Mouse (Mus musculus) CH12.LX (cell line): ENCODE results near the gene Thsd1. TPM values are rescaled to one million over a fixed set of nuclear protein-coding genes. Genes with fewer than 3 reads are reported as not detected.

Source experiments
- DNase-seq: peaks from one replicate; pipeline ENCODE4 v3.0.0-alpha.2; 2013; ENCODE audit errors: extremely low read depth
- H3K27ac ChIP-seq: 2 replicates; pipeline ENCODE4 v1.5.1; 2012; ENCODE audit warnings: low read depth, mild to moderate bottlenecking, control low read depth, moderate library complexity; ENCODE audit not compliant: insufficient read depth
- H3K27me3 ChIP-seq: replicated peaks from 2 replicates; pipeline ENCODE3; 2012; ENCODE audit warnings: inconsistent platforms
- H3K36me3 ChIP-seq, 2 experiments: replicated peaks in 1 of 2; 2 replicates each; pipeline versions ENCODE3 to v1.6.1; 2012; ENCODE audit warnings: inconsistent platforms in 1 of 2, low read length in 1 of 2, mild to moderate bottlenecking in 1 of 2, mixed read lengths in 1 of 2, moderate library complexity in 1 of 2; ENCODE audit not compliant: control insufficient read depth in 1 of 2, insufficient read depth in 1 of 2
- H3K4me1 ChIP-seq, 2 experiments: 2 replicates each; pipeline ENCODE4 v1.6.1; 2012; ENCODE audit warnings: inconsistent platforms in 1 of 2, moderate library complexity in 1 of 2; ENCODE audit not compliant: insufficient read depth in 2 of 2, control insufficient read depth in 1 of 2
- H3K4me2 ChIP-seq: 2 replicates; pipeline ENCODE4 v1.6.1; 2012; ENCODE audit warnings: low read depth, mild to moderate bottlenecking, control low read depth; ENCODE audit not compliant: poor library complexity, insufficient read depth, severe bottlenecking
- H3K4me3 ChIP-seq, 3 experiments: fragments of 150-350 bp in 1 of 3; sonication (generic) in 1 of 3; replicated peaks in 1 of 3; 2 replicates each; pipeline versions ENCODE3 to v1.5.1; 2011 to 2012; ENCODE audit warnings: low read depth in 2 of 3, low read length in 2 of 3, mild to moderate bottlenecking in 2 of 3, moderate library complexity in 2 of 3, control low read depth in 1 of 3, improper control_type of control experiment in 1 of 3, inconsistent platforms in 1 of 3, mixed read lengths in 1 of 3; ENCODE audit not compliant: poor library complexity in 1 of 3
- H3K79me2 ChIP-seq: replicated peaks from 2 replicates; pipeline ENCODE4 v1.6.1; 2012; ENCODE audit warnings: mild to moderate bottlenecking, moderate library complexity; ENCODE audit not compliant: control insufficient read depth, poor library complexity, insufficient read depth, severe bottlenecking; ENCODE audit errors: extremely low read depth
- H3K9ac ChIP-seq: 2 replicates; pipeline ENCODE4 v1.6.1; 2012; ENCODE audit warnings: low read depth, mild to moderate bottlenecking, control low read depth, moderate library complexity; ENCODE audit not compliant: insufficient read depth
- H3K9me3 ChIP-seq: replicated peaks from 2 replicates; pipeline ENCODE3; 2012; ENCODE audit warnings: low read length, inconsistent platforms, mixed read lengths
- BHLHE40 ChIP-seq: IDR thresholded peaks from 2 replicates; pipeline ENCODE4 v1.6.1; 2011; ENCODE audit warnings: mild to moderate bottlenecking, low read depth, low read length, improper control_type of control experiment
- CHD1 ChIP-seq: IDR thresholded peaks from 2 replicates; pipeline ENCODE4 v1.6.1; 2012; ENCODE audit warnings: low read depth, low read length, improper control_type of control experiment, inconsistent platforms
- CHD2 ChIP-seq: IDR thresholded peaks from 2 replicates; pipeline ENCODE4 v1.6.1; 2011; ENCODE audit warnings: low read length, improper control_type of control experiment
- ELF1 ChIP-seq: IDR thresholded peaks from 2 replicates; pipeline ENCODE4 v1.6.1; 2014; ENCODE audit warnings: low read depth, mild to moderate bottlenecking, inconsistent platforms, low read length, improper control_type of control experiment
- EP300 ChIP-seq: IDR thresholded peaks from 2 replicates; pipeline ENCODE4 v1.6.1; 2011; ENCODE audit warnings: low read length, improper control_type of control experiment
- ETS1 ChIP-seq: conservative IDR thresholded peaks from 2 replicates; pipeline ENCODE4 v1.6.1; 2012; ENCODE audit warnings: low read depth, mild to moderate bottlenecking, inconsistent platforms, low read length, improper control_type of control experiment, moderate library complexity
- JUN ChIP-seq: IDR thresholded peaks from 2 replicates; pipeline ENCODE4 v1.6.1; 2011; ENCODE audit warnings: low read depth, mild to moderate bottlenecking, low read length, improper control_type of control experiment, moderate library complexity; ENCODE audit not compliant: insufficient read depth
- KAT2A ChIP-seq: IDR thresholded peaks from 2 replicates; pipeline ENCODE4 v1.6.1; 2012; ENCODE audit warnings: low read length, improper control_type of control experiment, inconsistent platforms; ENCODE audit not compliant: insufficient replicate concordance
- MAX ChIP-seq: IDR thresholded peaks from 2 replicates; pipeline ENCODE4 v1.6.1; 2011; ENCODE audit warnings: low read length, improper control_type of control experiment
- MAZ ChIP-seq: IDR thresholded peaks from 2 replicates; pipeline ENCODE4 v1.6.1; 2012; ENCODE audit warnings: low read depth, mild to moderate bottlenecking, inconsistent platforms, low read length, improper control_type of control experiment, moderate library complexity
- MEF2A ChIP-seq: IDR thresholded peaks from 2 replicates; pipeline ENCODE4 v1.6.1; 2014; ENCODE audit warnings: low read depth, mild to moderate bottlenecking, inconsistent platforms, low read length, improper control_type of control experiment, borderline replicate concordance
- MYC ChIP-seq: IDR thresholded peaks from 2 replicates; pipeline ENCODE4 v1.6.1; 2011; ENCODE audit warnings: low read depth, mild to moderate bottlenecking, improper control_type of control experiment, low read length
- NELFE ChIP-seq: IDR thresholded peaks from 2 replicates; pipeline ENCODE4 v1.6.1; 2011; ENCODE audit warnings: low read depth, low read length, improper control_type of control experiment
- NRF1 ChIP-seq: IDR thresholded peaks from 2 replicates; pipeline ENCODE4 v1.6.1; 2014; ENCODE audit warnings: low read depth, mild to moderate bottlenecking, inconsistent platforms, low read length, improper control_type of control experiment, moderate library complexity
- POLR2A ChIP-seq: IDR thresholded peaks from 2 replicates; pipeline ENCODE4 v1.6.1; 2011; ENCODE audit warnings: low read depth, mild to moderate bottlenecking, improper control_type of control experiment, low read length
- SIN3A ChIP-seq: IDR thresholded peaks from 2 replicates; pipeline ENCODE4 v1.6.1; 2012; ENCODE audit warnings: low read length, improper control_type of control experiment, inconsistent platforms
- SMC3 ChIP-seq: IDR thresholded peaks from 2 replicates; pipeline ENCODE4 v1.6.1; 2011; ENCODE audit warnings: low read depth, low read length, improper control_type of control experiment
- TBP ChIP-seq: conservative IDR thresholded peaks from 2 replicates; pipeline ENCODE4 v1.6.1; 2011; ENCODE audit warnings: low read depth, low read length, improper control_type of control experiment
- USF2 ChIP-seq: conservative IDR thresholded peaks from 2 replicates; pipeline ENCODE4 v1.6.1; 2011; ENCODE audit warnings: low read depth, low read length, improper control_type of control experiment
- ZC3H11A ChIP-seq: IDR thresholded peaks from 2 replicates; pipeline ENCODE4 v1.6.1; 2012; ENCODE audit warnings: low read depth, mild to moderate bottlenecking, inconsistent platforms, low read length, improper control_type of control experiment
- ZKSCAN1 ChIP-seq: IDR thresholded peaks from 2 replicates; pipeline ENCODE4 v1.6.1; 2012; ENCODE audit warnings: low read depth, inconsistent platforms, low read length, improper control_type of control experiment, borderline replicate concordance
- ZMIZ1 ChIP-seq: IDR thresholded peaks from 2 replicates; pipeline ENCODE4 v1.6.1; 2012; ENCODE audit warnings: low read depth, mild to moderate bottlenecking, inconsistent platforms, low read length, improper control_type of control experiment
- ZNF384 ChIP-seq: IDR thresholded peaks from 2 replicates; pipeline ENCODE4 v1.6.1; 2012; ENCODE audit warnings: low read depth, low read length, improper control_type of control experiment, inconsistent platforms
- dilution Hi-C: fragments of 300-500 bp; cut with MboI; formaldehyde crosslinking; loops from 2 replicates; pipeline ENCODE4 v1.14.3; 2020; ENCODE audit warnings: low sequenced_read_pairs; ENCODE audit not compliant: extremely low pct_unique_long_range_greater_than_20kb, extremely low pct_ligation_motif_present
- in situ Hi-C: fragments of 300-500 bp; cut with MboI; formaldehyde crosslinking; loops from 3 replicates; pipeline ENCODE4 v1.14.3; 2019; ENCODE audit warnings: low sequenced_read_pairs, low pct_ligation_motif_present, low pct_unique_long_range_greater_than_20kb, mixed read lengths
- polyA plus RNA-seq: library from polyadenylated mRNA; unstranded; fragments of >175 nt; gene quantifications from 2 replicates; pipeline ENCODE4 v1.2.1, GENCODE M21; 2012; ENCODE audit warnings: low read depth; ENCODE audit not compliant: insufficient read length
- total RNA-seq, 2 experiments: library from RNA; depleted of rRNA; stranded (reverse); fragments of 300-350 nt in 1 of 2; fragments of >200 nt in 1 of 2; gene quantifications; 2 replicates each; pipeline ENCODE4 v1.2.3; 2012 to 2014

Gene Thsd1
- total and polyA plus RNA-seq, 3 experiments, result 0.12 to 0.83 (median 0.30) TPM

- Histone ChIP-seq H3K27me3 (no peaks in the 10 kb centered on the region), H3K4me3 (no peak overlapping the region), H3K9ac (no peak overlapping the region), H3K9me3 (no peaks in the 10 kb centered on the region), H3K4me2 (no peak overlapping the region), H3K79me2 (no peaks in the 10 kb centered on the region), H3K36me3 (peaks cover 0 to 6% of the 10 kb centered on the region in 2 experiments)
- in situ Hi-C loops, result no loop called here
- TF ChIP-seq MEF2A (no peak), MYC (no peak), SIN3A (no peak), CHD2 (no peak), MAX (no peak), ZNF384 (no peak), CHD1 (no peak), NRF1 (no peak), JUN (no peak), ETS1 (no peak), TBP (no peak), SMC3 (no peak)
- TF ChIP-seq, all 38 proteins: peak for 0
- H3K4me1 ChIP-seq, result peaks cover 0 to 8% of the 10 kb centered on the region in 2 experiments; a peak in 2 of 4 replicates
- dilution Hi-C loops, result no loop called here
- no peak overlapping the region for H3K27ac ChIP-seq
- DNase-seq, result no peak
Measured at GRCm38 (mm10) chr8:22259531-22259930, 32.4 kb downstream of the Thsd1 start.

- Histone ChIP-seq H3K36me3 (peaks cover 0 to 6% of the 10 kb centered on the region in 2 experiments), H3K4me2 (no peak overlapping the region), H3K27ac (no peak overlapping the region), H3K9ac (no peak overlapping the region), H3K9me3 (no peaks in the 10 kb centered on the region), H3K4me3 (no peak overlapping the region), H3K79me2 (no peaks in the 10 kb centered on the region), H3K27me3 (no peaks in the 10 kb centered on the region), H3K4me1 (peaks cover 0 to 8% of the 10 kb centered on the region in 2 experiments; a peak in 2 of 4 replicates)
- dilution Hi-C loops, result no loop called here
- in situ Hi-C loops, result no loop called here
- no peak for DNase-seq
- TF ChIP-seq SIN3A, result no peak
- TF ChIP-seq EP300, result no peak
- TF ChIP-seq ZNF384, result no peak
- TF ChIP-seq USF2, result no peak
- no peak for TF ChIP-seq KAT2A
- TF ChIP-seq NELFE, result no peak
- TF ChIP-seq MEF2A, result no peak
- no peak for TF ChIP-seq TBP
- TF ChIP-seq JUN, result no peak
- TF ChIP-seq ETS1, result no peak
- TF ChIP-seq ZKSCAN1, result no peak
- TF ChIP-seq ZMIZ1, result no peak
- no peak for TF ChIP-seq MAZ
- TF ChIP-seq POLR2A, result no peak
- no peak for TF ChIP-seq CHD2
- no peak for TF ChIP-seq BHLHE40
- no peak for TF ChIP-seq ELF1
- no peak for TF ChIP-seq MYC
- TF ChIP-seq ZC3H11A, result no peak
Measured at GRCm38 (mm10) chr8:22260091-22260722, 33.1 kb downstream of the Thsd1 start.
